31 mouse cellular contexts compared by ENCODE assay signal in the genomic region with DNA sequence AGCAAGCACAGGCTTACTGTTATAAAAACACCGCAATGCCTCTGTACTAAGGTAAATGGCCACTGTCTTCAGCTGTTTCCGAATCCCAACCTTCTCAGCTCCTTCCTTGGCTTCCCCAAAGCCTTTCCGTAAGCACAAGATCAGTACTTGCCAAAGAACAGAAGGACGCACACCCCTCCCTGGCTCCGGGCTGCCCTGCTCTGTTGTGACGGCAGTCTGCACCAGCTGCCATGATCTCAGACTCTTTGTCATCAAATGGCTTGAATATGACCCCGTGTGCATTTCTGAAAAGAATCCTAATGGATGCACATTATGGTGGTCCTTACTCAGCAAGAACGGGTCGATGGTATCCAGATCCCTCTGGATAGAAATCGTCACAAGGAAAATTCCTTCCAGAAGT. TPM values are rescaled to one million over a fixed set of nuclear protein-coding genes. Genes with fewer than 3 reads are reported as not detected.
A peak's percentile ranks its signal among the peaks of the same experiment; 100 is the strongest.
DNase-seq lines count a peak whose midpoint lies in the region; ATAC-seq and TF ChIP-seq lines count a peak whose summit lies in the region.
"Had no signal": no experiment of that assay in that cellular context is flagged by ENCODE, and none has a peak within 500 bp of the region (broad histone marks: within the 10 kb centered on the region; RNA-seq: fewer than 3 reads in every experiment).

No protein-coding gene starts in this region.

- H3K9me3 ChIP-seq in forebrain, postnatal 0 days (ENCODE audit: low read length): no peaks in the 10 kb centered on the region
- no peaks in the 10 kb centered on the region for H3K9me3 ChIP-seq in forebrain, embryonic 16.5 days (ENCODE audit: control insufficient read depth, low read length)
- no peaks in the 10 kb centered on the region for H3K9me3 ChIP-seq in midbrain, postnatal 0 days (ENCODE audit: low read length)
- H3K9me3 ChIP-seq: intestine, embryonic 15.5 days; limb, embryonic 10.5 days; limb, embryonic 15.5 days; liver, embryonic 13.5 days; neural tube, embryonic 12.5 days had no signal

- H3K4me3 ChIP-seq in forebrain, postnatal 0 days (ENCODE audit: low read depth, low read length): no peak overlapping the region
- no peak overlapping the region for H3K4me3 ChIP-seq in forebrain, embryonic 16.5 days (replicated peaks; ENCODE audit: low read length)
- no peak overlapping the region for H3K4me3 ChIP-seq in midbrain, postnatal 0 days (ENCODE audit: low read depth, low read length)
- H3K4me3 ChIP-seq: intestine, embryonic 15.5 days; limb, embryonic 10.5 days; limb, embryonic 15.5 days; liver, embryonic 13.5 days; myocyte; neural tube, embryonic 12.5 days had no signal

- H3K36me3 ChIP-seq in forebrain, postnatal 0 days (ENCODE audit: insufficient read depth): no peaks in the 10 kb centered on the region
- no peaks in the 10 kb centered on the region for H3K36me3 ChIP-seq in forebrain, embryonic 16.5 days (ENCODE audit: control insufficient read depth, insufficient read depth)
- H3K36me3 ChIP-seq in midbrain, postnatal 0 days (ENCODE audit: insufficient read depth, low read length): no peaks in the 10 kb centered on the region
- H3K36me3 ChIP-seq: intestine, embryonic 15.5 days; limb, embryonic 10.5 days; limb, embryonic 15.5 days; liver, embryonic 13.5 days; neural tube, embryonic 12.5 days had no signal

- H3K27ac ChIP-seq in forebrain, postnatal 0 days (ENCODE audit: low read depth, low read length): no peak overlapping the region
- no peak overlapping the region for H3K27ac ChIP-seq in forebrain, embryonic 16.5 days (ENCODE audit: low read length)
- no peak overlapping the region for H3K27ac ChIP-seq in midbrain, postnatal 0 days (ENCODE audit: low read depth, low read length)
- H3K27ac ChIP-seq: hindbrain, postnatal 0 days; intestine, embryonic 15.5 days; kidney, postnatal 0 days; limb, embryonic 10.5 days; limb, embryonic 15.5 days; liver, embryonic 13.5 days; macrophage; neural tube, embryonic 12.5 days; stomach, postnatal 0 days had no signal

- no peak for DNase-seq in forebrain, postnatal 0 days
- peak; percentile 33 for DNase-seq in brain, adult 2 months (ENCODE audit: low read depth, low spot score)
- DNase-seq in cerebellum, adult 11 months: peak; percentile 3
- DNase-seq in cerebellum, postnatal 10 days: peak; percentile 78 to 80
- DNase-seq in adrenal gland, adult 2 months: no peak
- DNase-seq in midbrain, postnatal 0 days (ENCODE audit: low spot score): no peak
- DNase-seq: adrenal gland, postnatal 36 days; gastrocnemius, postnatal 25 days; heart, adult 18-20 months; heart, postnatal 36 days; kidney, adult 2 months; kidney, postnatal 4 days; liver, embryonic 13.5 days; lung, adult 18-20 months; midbrain, embryonic 14.5 days; right cerebral cortex, postnatal 4 days; thymus, adult 18-20 months; thymus, postnatal 25 days had no signal

- H3K27me3 ChIP-seq in forebrain, postnatal 0 days (ENCODE audit: insufficient read depth, low read length): no peaks in the 10 kb centered on the region
- no peaks in the 10 kb centered on the region for H3K27me3 ChIP-seq in forebrain, embryonic 16.5 days (replicated peaks; ENCODE audit: control insufficient read depth, insufficient read depth, low read length)
- H3K27me3 ChIP-seq in midbrain, postnatal 0 days (ENCODE audit: insufficient read depth, low read length): no peaks in the 10 kb centered on the region
- H3K27me3 ChIP-seq: intestine, embryonic 15.5 days; limb, embryonic 15.5 days; liver, embryonic 13.5 days; neural tube, embryonic 12.5 days had no signal

- no peak for TF ChIP-seq CTCF in forebrain, postnatal 0 days (IDR thresholded peaks at IDR 0.05; ENCODE audit: low read depth)
- no peak for TF ChIP-seq CTCF in midbrain, postnatal 0 days (IDR thresholded peaks at IDR 0.05)

- no peaks in the 10 kb centered on the region for H3K4me1 ChIP-seq in forebrain, postnatal 0 days (ENCODE audit: insufficient read depth)
- H3K4me1 ChIP-seq in forebrain, embryonic 16.5 days (replicated peaks; ENCODE audit: control insufficient read depth, insufficient read depth, low read length): no peaks in the 10 kb centered on the region
- H3K4me1 ChIP-seq in midbrain, postnatal 0 days (ENCODE audit: insufficient read depth, low read length): no peaks in the 10 kb centered on the region
- H3K4me1 ChIP-seq: intestine, embryonic 15.5 days; limb, embryonic 10.5 days; limb, embryonic 15.5 days; liver, embryonic 13.5 days; neural tube, embryonic 12.5 days had no signal

- no peak overlapping the region for H3K4me2 ChIP-seq in forebrain, postnatal 0 days (ENCODE audit: low read depth)
- H3K4me2 ChIP-seq in forebrain, embryonic 16.5 days (ENCODE audit: low read length): no peak overlapping the region
- no peak overlapping the region for H3K4me2 ChIP-seq in midbrain, postnatal 0 days (ENCODE audit: low read depth, low read length, poor library complexity, severe bottlenecking)
- H3K4me2 ChIP-seq: heart, embryonic 11.5 days; intestine, embryonic 15.5 days; limb, embryonic 15.5 days; liver, embryonic 13.5 days; neural tube, embryonic 12.5 days had no signal

- H3K9ac ChIP-seq in forebrain, postnatal 0 days: no peak overlapping the region
- H3K9ac ChIP-seq in forebrain, embryonic 16.5 days (replicated peaks; ENCODE audit: low read depth, low read length): no peak overlapping the region
- H3K9ac ChIP-seq in midbrain, postnatal 0 days (replicated peaks; ENCODE audit: low read length, poor library complexity, severe bottlenecking): no peak overlapping the region
- H3K9ac ChIP-seq: intestine, embryonic 15.5 days; limb, embryonic 15.5 days; liver, embryonic 13.5 days; neural tube, embryonic 12.5 days had no signal

- ATAC-seq in forebrain, postnatal 0 days: peak; percentile 64
- no peak for ATAC-seq in forebrain, embryonic 16.5 days
- ATAC-seq in midbrain, postnatal 0 days (ENCODE audit: low FRiP score): no peak
- ATAC-seq: CD4-positive, CD25-positive, alpha-beta regulatory T cell, adult 4 months; hindbrain, postnatal 0 days; intestine, embryonic 15.5 days; lung, postnatal 0 days had no signal

- WGBS in forebrain, postnatal 0 days: 65% methylated on average over 10 of the region's 10 CpGs
- 74% methylated on average over 10 of the region's 10 CpGs for WGBS in forebrain, embryonic 16.5 days
- 87% methylated on average over 10 of the region's 10 CpGs for WGBS in midbrain, postnatal 0 days

RNA-seq across cellular contexts. Expression of gene Atp8a2, which starts 53.7 kb away (rescaled TPM):
- total RNA-seq in forebrain, postnatal 0 days (2014; rRNA removed): 33.6 and 41.9 TPM in 2 replicates
- 18.3 and 38.0 TPM in 2 replicates for polyA plus RNA-seq in forebrain, postnatal 0 days (2015; fragmentation: Nextera tagmentation; extraction: Ambion mirVana)
- polyA plus RNA-seq in forebrain, embryonic 16.5 days (2015; fragmentation: Nextera tagmentation; extraction: Ambion mirVana): 36.3 and 47.2 TPM in 2 replicates
- total RNA-seq in adrenal gland, adult 2 months (2021): 1 to 10 TPM in 1 of 2 experiments, under 1 TPM in 1; 0.76 to 1.2 TPM
- 0.15 and 0.17 TPM in 2 replicates for polyA plus RNA-seq in adrenal gland, adult 2 months (2012; rRNA removed)
- 65.9 and 81.7 TPM in 2 replicates for total RNA-seq in midbrain, postnatal 0 days (2014; rRNA removed)
- polyA plus RNA-seq in midbrain, postnatal 0 days (2015; fragmentation: Nextera tagmentation; extraction: Ambion mirVana): 36.0 and 43.0 TPM in 2 replicates

Comparison
In these comparisons a context has a peak if more than half of its experiments do, and no peak if none do; other contexts are left out.
1. DNase-seq: peak in brain, adult 2 months (single experiment), cerebellum, adult 11 months (single experiment) and cerebellum, postnatal 10 days (2 of 2); none in forebrain, postnatal 0 days (single experiment), adrenal gland, adult 2 months (single experiment) and midbrain, postnatal 0 days (single experiment).
2. RNA of gene Atp8a2, which starts 53.7 kb away (polyA plus RNA-seq): 36.3 to 47.2 TPM in forebrain, embryonic 16.5 days, 36.0 to 43.0 TPM in midbrain, postnatal 0 days and 18.3 to 38.0 TPM in forebrain, postnatal 0 days; 0.15 to 0.17 TPM in adrenal gland, adult 2 months; every median in the first group is over 10 times any median in the second.